2 mouse cellular contexts compared by ENCODE assay signal in genomic region chr13:3995042-3995441, GRCm38 (mm10).
TF ChIP-seq lines count a peak whose summit lies in the region.

No protein-coding gene starts in this region.

TF ChIP-seq in CH12.LX, 34 proteins besides CTCF, POLR2A, EP300 and RAD21:
- TF ChIP-seq PAX5 (IDR thresholded peaks at IDR 0.05; ENCODE audit: low read length) (no peak), ZMIZ1 (IDR thresholded peaks at IDR 0.05; ENCODE audit: low read depth, low read length) (no peak), MAX (IDR thresholded peaks at IDR 0.05; ENCODE audit: low read length) (no peak), MEF2A (IDR thresholded peaks at IDR 0.05; ENCODE audit: borderline replicate concordance, low read depth, low read length) (no peak), JUN (IDR thresholded peaks at IDR 0.05; ENCODE audit: insufficient read depth, low read depth, low read length) (no peak), JUND (conservative IDR thresholded peaks at IDR 0.05; ENCODE audit: low read depth, low read length) (no peak), KAT2A (IDR thresholded peaks at IDR 0.05; ENCODE audit: insufficient replicate concordance, low read length) (no peak), ZC3H11A (IDR thresholded peaks at IDR 0.05; ENCODE audit: low read depth, low read length) (no peak), ZKSCAN1 (IDR thresholded peaks at IDR 0.05; ENCODE audit: borderline replicate concordance, low read depth, low read length) (no peak), SMC3 (IDR thresholded peaks at IDR 0.05; ENCODE audit: low read depth, low read length) (no peak), USF2 (conservative IDR thresholded peaks at IDR 0.05; ENCODE audit: low read depth, low read length) (no peak), POLR2AphosphoS2 (IDR thresholded peaks at IDR 0.05; ENCODE audit: low read depth, low read length) (no peak), BHLHE40 (IDR thresholded peaks at IDR 0.05; ENCODE audit: low read depth, low read length) (no peak)

TF ChIP-seq in MEL, 35 proteins besides CTCF, POLR2A, EP300 and RAD21:
- no peak for TF ChIP-seq MEF2A (IDR thresholded peaks at IDR 0.05; ENCODE audit: extremely low read depth, insufficient replicate concordance, low read depth, low read length, poor library complexity, severe bottlenecking)
- TF ChIP-seq GABPA (IDR thresholded peaks at IDR 0.05; ENCODE audit: low read depth, low read length) = no peak
- TF ChIP-seq UBTF (IDR thresholded peaks at IDR 0.05; ENCODE audit: borderline replicate concordance, insufficient read depth, low read depth, low read length) = no peak
- peak; percentile 16; the same call in 1 of the 2 replicates for TF ChIP-seq SMC3 (IDR thresholded peaks at IDR 0.05; ENCODE audit: low read depth, low read length)
- no peak for TF ChIP-seq SIN3A (IDR thresholded peaks at IDR 0.05; ENCODE audit: low read length)
- TF ChIP-seq USF1 (IDR thresholded peaks at IDR 0.05; ENCODE audit: low read depth, low read length) = no peak
